Mouse (Mus musculus) retina, adult 2 months (tissue): Measurements from ENCODE around the gene Phf23.
"Not testable (repeated sequence)": the region's sequence is repeated elsewhere in the genome, so short reads cannot be mapped to it uniquely, and the experiment has no call there.

Experiments
- DNase-seq: peaks from one replicate; pipeline ENCODE4 v3.0.0-alpha.2; 2012; ENCODE audit warnings: low read depth, low spot score

The Phf23 gene

DNA sequence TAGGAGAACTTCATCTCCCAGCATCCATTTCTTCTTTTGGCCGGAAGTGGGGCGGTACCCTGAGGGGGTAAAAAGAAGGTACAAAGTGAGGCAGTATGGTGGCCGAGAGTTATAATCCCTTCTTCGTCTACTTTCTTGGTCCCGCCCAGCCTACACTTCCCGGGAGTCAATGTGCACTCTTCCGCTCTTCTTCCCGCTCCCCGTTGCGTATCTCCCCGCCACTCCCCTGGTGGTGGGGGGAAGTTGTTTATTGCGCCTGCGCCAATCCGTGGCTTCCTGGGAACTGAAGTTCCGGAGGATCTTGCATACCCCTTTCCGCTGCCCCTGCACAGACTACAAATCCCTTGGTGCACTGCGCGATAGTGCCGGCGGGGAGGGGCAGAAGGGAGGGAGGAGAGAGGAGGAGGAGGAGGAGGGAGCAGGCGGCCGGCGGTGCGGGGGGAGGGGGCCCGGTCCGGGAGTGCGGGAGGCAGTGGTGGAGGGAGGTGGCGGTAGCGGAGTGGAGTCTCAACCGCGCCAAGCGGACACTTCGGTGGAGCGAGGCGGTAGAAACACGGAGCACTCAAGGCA is at the start of gene Phf23:
Gene Phf23 (plus strand): TSS at position 387 of the 570 bp plus-strand sequence.
- DNase-seq, result peak; percentile 98

DNA sequence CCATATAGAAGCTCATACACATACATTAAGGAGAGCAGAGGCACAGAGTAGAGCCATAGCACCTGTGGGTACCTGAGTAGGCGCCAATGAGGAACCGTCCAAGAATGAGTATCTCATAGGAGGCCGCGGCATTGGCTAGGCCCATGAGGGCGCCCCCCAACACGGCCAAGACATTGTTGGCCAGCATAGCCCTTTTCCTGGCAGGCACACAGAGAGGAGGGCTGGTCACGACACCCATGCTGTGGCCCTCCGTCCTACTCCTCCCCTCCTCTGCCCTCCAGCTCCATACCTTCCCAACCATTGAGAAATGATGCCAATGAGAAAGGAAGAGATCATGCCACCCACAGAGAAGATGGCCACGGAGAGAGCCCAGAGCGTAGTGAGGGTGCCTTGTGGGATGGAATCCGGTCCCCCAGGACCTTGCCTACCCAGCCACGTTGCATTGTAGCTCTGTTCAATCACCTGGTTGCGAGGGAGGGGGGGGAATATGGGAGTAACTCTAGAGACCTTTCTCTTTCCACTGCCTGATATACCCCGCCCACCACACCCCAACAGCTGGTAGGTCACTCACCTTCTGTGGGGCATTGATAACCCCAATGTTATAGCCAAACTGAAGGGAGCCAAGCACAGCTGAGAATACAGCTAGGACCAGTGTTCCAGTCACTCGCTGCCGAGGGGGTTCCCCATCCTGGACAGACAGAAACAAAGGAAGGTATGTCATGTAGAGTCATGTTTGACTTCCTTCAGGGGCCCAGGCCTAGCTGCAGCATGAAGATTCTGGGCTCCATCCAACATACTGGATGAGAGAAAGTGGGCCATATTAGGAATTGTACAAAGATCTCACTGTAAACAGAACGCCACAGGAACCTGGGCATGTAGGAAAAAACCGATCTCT is 49.3 kb upstream of the Phf23 start:
- no peak for DNase-seq

DNA sequence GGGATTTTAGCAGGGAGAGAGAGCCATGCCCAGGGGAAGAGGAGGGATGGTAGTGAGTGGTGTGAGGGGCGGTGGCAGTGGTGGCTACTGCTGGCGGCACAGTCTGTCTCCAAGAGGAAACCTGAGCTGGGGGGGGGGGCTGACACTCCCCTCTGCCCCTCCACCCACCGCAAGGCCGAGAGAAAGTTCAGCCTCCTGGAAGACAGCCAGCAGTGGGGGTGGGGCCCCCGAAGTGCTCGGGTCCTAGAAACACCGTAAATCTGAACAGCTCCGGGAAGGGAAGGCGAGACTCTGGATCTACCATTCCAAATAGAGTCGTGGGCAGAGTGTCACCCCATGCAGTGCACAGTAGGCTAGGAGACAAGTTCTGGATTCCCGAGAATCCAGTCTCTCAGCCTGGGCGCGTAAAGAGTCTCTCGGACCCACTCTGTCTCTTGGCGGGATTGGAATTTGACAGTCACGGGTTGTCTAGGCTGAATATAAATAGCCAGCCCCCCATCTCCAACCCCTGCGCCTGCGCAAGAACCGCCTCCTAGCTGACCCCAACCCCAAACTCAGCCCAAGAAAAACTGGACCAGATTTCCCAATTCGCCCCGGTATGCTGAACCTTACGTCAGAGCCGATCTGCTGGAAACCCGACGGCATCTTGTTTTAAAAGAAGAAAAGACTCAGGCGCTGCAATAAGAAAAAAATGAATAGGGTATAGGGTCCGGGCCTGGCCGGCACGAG is 48.1 kb upstream of the Phf23 start:
- no peak for DNase-seq

DNA sequence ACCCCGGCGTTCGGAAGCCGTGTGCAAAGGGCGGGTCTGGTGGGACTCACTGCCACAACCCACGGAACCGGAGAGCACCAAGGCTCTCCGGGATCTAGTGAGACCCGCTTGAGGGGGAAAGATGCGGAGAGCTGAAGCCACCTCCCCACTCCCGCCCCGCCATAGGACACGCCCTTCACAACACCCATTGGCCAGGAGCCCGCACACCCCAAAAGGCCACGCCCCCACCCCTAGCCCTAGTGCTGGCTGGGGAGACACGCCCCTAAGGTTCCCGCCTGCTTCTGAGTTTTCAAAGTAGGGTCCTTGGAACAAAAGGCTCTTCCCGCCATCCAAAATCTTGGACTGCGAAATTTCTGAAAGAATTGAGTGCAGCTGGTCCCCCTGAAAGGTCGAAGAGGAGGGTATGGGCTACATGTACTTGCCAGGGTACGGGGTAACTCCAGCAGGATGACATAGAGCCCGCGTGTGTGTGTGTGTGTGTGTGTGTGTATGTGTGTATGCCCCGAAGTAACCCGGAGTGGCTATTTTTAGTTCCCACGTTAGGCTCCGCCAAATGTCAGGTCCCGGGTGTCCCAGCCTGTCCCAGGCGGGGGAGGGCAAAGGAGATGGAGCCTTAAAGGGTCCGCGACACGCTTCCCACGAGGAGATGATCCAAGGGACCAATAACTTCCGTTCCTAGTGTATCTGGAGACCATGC is 47.4 kb upstream of the Phf23 start, which contains the start of gene Slc2a4:
Gene Slc2a4 (minus strand): TSS at position 123 of the 697 bp plus-strand sequence.
- DNase-seq, result no peak

DNA sequence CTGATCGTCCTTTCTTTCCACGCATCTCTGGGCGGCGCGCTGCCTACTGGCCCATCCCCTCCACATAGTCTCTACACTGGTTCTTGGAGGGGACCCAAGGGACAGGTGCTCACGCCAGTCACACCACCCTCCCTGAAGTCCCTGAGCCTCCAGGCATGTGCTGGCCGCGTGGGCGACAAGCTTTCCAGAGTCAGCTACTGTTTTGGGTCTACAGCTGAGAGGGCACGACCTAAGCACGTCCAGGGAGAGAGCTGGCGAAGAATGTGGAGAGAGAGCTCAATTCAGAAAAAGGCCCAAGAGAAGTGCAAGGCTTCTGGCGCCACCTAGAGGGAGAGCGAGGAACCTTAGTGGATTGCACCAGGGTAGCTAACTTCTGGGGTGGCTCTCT is 46.8 kb upstream of the Phf23 start:
- peak; percentile 67 for DNase-seq

DNA sequence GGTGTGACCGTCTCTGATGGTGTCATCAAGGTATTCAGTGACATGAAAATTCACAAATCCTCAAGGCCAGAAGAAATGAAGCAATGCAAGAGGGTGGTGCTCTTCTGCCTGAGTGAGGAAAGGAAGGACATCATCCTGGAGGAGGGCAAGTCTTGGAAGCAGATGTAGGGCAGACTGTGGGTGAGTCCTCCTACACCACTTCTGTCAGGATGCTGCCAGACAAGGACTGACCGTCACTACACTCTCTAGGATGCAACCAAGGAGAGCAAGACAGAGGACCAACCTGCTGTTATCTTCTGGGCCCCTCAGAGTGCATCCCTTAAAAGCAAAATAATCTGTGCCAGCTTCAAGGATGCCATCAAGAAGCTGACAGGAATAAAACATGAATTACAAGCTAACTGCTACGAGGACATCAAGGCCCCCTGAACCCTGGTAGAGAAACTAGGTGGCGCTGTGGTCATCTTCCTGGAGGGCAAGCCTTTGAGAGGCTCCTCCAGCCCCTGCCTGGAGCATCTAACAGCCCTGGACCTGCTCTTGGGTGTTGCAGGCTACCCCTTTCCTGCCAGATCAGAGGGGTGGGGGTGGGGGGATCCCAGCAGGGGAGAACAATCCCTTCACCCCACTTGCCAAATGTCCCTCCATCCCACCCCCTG is 44.6 kb upstream of the Phf23 start:
- DNase-seq, result no peak

DNA sequence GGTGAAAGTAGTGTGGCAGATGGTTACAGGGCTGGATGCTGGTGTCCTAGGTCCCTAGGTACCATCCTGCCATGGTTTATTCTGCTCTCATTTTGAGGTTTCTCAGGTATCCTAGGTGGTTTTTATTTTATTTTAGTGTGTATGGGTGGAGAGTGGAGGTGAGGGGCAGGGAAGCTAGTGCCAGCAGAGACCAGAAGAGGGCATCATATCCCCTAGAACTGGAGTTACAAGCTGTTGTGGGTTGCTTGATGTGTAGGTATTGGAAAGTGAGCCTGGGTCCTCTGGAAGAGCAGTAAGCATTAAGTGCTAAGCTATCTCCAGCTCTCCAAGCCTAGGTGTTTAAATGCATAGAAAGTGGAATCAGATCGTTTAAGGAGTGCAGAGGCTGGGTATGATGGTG is 43.3 kb upstream of the Phf23 start:
- no peak for DNase-seq

DNA sequence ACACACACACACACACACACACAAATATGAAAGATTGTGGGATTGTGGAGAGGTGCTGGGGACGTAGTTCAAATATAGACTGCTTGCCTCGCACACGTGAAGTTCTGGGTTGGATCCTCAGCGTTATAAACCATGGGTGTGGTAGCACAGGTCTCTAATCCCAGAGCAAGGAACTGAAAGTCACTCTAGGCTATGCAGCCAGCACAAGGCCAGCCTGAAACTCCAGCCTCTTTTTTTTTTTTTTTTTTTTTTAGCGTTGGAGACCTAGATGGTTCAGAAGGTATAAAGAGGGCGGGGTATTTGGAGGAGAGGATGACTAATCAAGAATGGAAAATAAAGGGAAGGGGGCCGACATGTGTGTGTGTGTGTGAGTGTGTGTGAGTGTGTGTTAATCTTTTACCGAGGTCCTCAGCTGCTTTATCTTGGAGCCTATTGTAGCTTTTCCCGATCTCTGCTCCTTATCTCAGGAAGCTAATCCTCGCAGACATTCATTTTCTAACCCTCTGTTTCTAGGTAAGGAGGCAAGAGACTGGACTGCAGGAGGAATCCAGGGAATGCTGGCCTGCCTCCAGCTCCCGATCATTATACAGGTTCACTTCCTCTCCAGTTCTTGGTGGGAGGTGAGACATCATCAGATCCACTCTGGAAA is 42.2 kb upstream of the Phf23 start:
- DNase-seq, result no peak

DNA sequence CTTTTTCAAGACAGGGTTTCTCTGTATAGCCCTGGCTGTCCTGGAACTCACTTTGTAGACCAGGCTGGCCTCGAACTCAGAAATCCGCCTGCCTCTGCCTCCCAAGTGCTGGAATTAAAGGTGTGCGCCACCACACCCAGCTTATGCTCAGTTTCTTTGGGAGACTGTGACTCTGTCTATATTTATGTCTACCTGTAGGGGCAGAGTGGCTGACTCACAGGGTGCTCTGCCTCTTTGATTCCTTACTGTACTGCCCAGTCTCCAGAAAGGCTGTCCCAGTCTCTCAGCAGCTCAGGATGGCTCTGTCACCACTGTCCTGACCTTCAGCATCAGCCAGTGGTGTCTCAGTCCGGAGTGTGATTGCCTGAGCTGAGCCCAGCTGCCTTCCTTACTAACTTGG is 40.0 kb upstream of the Phf23 start:
- not testable (repeated sequence) for DNase-seq

DNA sequence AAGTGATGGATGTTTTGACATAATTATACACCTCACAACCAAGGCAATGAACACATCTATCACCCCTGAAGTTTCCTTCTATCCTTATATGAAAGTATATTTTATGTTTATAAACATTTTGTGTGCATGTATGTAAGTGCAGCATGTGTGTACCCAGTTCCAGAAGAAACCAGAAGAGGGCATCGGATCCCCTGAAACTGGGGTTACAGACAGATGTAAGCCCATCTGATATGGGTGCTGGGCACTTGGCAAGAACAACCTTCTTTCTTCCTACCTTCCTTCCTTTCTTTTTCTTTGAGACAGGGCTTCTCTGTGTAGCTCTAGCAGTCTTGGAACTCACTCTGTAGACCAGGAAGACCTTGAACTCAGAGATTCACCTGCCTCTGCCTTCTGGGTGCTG is 39.4 kb upstream of the Phf23 start:
- no peak for DNase-seq

DNA sequence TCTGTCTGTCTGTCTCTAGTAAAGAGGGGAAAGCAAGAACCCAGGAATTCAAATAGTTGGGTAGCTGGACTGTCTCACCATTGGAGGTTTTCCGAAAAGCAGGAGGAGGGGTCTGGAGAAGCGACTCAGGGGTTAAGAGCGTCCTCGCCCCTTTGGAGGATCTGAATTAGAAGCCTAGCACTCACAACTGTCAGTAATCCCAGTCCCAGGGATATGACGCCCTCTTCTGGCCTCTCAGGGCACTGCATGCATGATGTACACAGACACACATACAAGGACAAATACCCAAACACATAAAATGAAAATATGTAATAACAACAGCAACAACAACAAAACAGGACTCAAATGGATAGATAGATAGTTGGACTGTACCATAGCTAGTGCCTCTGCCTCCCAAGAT is 35.0 kb upstream of the Phf23 start:
- no peak for DNase-seq

DNA sequence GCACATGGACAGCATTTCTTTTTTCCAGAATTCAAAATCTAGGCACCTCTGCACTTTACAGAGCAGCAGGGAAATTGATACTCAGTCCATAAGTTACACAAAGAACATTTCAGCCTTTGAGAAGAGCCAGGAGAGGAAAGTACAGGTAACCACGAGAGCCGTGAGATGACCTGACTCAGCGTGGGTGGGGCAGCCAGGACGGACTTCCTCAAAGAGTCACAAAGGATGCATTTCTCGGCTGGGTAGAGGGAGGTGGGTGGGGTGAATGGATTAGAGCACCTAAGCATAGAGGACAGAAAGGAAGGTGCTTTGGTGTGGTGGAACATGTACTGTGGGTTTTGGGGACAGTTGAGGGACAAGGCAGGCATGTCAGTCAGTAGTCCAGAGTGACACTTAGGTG is 33.7 kb upstream of the Phf23 start:
- DNase-seq, result no peak

DNA sequence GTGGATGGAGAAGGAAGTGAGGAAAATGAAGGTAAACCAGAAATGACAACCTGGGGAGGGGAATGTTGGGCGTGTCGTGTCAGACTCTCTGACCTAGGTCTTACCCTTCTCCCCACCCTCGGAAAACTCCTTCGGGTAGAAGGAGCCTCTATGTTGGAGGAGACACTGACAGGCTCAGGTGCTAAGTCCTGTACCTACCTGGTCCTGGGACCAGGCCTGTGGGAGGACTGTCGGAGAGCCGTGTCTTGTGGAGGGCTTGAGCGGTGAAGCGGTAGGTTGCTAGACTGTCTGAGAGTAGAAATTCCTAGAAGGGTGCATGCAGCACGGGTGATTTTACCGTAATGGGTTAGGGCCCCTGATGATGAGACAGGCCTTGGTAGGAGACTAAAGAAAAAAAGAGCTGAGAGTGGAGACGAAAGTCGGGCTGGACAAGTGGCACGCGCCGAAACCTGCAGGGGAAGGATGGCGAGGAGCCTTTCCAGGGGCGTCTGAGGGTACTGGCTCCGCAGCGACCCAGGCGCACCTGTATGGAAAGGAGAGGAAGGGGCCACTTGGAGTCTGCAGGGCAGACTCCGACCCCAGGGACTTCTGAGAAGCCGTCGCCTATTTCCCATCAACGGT is 30.8 kb upstream of the Phf23 start, which contains the start of gene Cldn7:
Gene Cldn7 (plus strand): TSS at position 130 of the 621 bp plus-strand sequence.
- DNase-seq, result no peak

DNA sequence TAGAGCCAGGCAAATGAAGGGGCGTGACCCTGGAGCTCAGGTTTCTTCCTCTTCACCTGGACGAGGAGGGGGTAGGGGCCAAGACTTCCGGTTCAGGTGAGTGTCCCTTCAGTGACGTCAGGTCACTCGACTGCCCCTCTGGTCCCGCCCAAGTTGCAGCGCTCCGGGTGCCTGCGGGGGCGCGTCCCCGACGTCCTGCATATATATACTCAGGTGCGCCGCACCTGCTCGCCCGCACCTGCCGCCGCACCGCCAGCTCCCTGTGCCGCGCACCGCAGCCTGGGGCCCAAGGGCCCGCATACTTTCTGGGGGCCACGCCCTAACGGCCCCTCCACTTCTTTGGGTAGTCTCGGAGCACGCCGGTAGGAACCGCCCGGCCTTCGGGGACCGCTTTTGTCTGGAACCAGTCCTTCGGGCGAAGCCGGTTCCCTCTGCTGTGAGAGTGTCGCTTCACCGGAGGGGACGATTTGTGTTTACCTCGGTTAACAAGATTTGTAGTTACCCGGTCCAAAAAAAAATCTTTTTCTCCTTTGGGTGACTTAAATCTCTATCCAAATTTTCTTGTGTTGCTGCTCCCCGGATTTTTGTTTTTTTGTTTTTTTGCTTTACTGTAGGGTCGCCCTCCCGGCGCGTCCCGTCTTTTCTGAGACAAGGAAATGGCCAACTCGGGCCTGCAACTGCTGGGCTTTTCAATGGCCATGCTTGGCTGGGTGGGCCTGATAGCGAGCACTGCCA is 30.1 kb upstream of the Phf23 start:
- DNase-seq, result no peak

DNA sequence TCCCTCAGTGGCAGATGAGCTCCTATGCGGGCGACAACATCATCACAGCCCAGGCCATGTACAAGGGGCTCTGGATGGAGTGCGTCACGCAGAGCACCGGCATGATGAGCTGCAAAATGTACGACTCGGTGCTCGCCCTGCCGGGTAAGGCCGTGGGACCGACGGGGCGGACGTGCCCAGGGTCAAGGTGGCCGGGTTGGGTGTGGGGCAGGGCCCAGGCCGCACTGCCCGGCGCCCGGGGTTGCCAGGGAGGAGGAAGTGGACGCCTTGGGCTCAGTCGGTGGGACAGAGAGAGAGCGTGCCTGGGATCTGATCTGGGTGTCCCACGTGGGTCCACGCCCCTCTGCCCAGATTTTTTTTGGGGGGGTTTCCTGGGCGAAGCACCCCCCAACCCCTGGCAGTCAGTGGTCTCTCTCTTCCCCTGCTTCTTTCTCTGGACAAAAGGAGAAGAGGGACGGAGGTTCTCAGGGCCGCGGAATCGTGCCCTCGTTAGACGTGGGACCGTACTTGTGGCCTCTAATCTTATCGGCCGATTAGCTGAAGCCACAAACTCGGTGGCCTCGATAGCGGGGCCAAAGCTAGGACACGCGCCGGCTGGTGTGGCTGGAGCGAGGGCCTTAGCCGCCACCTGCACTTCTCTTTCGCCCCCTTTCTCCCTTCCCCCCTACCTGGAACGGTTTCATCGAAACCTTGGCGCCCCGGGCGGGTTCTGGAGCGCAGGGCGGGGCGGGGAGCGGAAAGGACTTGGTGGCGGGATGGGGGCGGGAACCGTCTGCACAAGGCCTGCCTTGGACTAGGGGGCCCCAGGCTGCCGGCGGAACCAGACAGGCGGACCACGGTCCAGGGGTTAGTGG is 29.3 kb upstream of the Phf23 start:
- DNase-seq, result no peak

DNA sequence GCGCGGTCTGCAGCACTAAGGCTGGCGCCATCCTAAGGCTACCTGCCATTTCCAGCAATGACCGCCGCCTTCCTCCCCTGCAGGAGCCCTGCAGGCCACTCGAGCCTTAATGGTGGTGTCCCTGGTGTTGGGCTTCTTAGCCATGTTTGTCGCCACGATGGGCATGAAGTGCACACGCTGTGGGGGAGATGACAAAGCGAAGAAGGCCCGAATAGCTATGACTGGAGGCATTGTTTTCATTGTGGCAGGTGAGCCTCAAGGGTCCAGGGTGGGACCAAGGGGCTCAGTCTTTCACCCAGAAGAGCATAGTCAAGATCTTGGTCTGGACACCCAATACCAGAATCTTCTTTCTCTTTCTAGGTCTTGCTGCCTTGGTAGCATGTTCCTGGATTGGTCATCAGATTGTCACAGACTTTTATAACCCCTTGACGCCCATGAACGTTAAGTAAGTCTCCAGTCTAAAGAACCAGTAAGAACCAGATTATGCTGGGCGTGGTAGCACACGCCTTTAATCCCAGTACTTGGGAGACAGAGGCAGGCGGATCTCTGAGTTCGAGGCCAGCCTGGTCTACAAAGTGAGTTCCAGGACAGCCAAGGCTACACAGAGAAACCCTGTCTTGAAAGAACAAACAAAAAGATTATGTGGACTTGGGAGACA is 28.6 kb upstream of the Phf23 start:
- DNase-seq, result no peak

DNA sequence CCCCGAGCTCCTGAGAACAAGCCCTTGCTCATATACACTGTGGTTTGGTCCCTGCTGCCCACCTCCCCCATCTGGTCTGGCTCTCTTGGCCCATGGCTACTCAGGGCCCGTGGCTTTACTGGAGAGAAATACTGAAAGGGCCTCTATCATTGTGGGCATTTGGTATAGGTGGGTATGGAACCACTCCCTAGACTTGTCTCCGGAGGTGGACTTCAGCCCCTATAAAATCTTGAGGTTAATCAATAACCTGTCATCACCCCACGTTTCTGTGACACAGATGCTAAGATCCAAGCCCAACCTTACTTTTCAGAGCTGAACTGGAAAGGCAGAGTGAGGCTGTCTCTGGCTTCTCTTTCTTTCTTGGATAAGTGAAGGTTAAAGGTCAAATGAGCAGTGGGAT is 26.8 kb upstream of the Phf23 start:
- no peak for DNase-seq

DNA sequence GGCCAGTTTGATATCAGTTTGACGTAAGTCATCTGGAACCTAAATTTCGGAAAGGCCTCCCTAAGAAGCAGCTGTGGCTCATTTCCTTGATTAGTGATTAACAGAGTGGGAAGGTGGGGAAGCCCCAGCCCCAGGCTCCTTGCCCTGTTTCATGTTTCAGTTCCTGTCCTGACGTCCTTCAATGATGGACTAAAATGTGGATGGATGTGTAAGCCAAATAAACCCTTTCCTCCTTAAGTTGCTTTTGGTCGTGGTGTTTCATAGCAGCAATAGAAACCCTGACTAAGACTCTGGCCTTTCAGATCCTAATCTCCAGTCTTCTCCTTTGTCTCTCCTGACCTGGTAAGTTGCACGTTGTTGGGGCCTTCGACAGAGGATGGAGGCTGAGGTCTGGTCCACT is 25.4 kb upstream of the Phf23 start:
- no peak for DNase-seq
